Mouse (Mus musculus) heart, adult 9 months (tissue): Measurements from ENCODE around the gene Spic.
A peak's percentile ranks its signal among the peaks of the same experiment; 100 is the strongest.

Source experiments
- DNase-seq, 2 experiments: peaks; one replicate each; pipeline ENCODE4 v3.0.0; 2022; ENCODE audit warnings: low spot score in 2 of 2

Spic gene

DNA sequence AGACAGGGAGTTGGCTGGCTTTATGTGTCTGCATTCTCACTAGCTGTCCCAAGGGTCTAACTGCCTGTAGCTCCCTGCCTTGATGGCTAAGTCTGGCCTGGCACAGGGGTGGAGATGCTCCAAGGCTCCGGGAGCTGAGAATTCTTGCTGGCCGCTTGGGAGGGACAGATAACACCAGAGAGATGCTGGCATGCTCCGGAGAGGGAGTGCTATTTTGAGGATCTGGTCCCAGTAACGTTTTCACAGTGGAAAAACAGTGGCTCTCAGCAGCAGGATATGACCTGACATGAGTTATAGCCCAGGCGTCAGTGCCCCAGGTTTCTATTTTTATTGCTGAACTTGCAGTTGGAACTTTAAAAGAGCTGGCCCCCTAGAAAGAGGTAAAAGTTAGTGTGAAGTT, 39.4 kb downstream of the Spic start:
- peak; percentile 25 to 49 for DNase-seq

DNA sequence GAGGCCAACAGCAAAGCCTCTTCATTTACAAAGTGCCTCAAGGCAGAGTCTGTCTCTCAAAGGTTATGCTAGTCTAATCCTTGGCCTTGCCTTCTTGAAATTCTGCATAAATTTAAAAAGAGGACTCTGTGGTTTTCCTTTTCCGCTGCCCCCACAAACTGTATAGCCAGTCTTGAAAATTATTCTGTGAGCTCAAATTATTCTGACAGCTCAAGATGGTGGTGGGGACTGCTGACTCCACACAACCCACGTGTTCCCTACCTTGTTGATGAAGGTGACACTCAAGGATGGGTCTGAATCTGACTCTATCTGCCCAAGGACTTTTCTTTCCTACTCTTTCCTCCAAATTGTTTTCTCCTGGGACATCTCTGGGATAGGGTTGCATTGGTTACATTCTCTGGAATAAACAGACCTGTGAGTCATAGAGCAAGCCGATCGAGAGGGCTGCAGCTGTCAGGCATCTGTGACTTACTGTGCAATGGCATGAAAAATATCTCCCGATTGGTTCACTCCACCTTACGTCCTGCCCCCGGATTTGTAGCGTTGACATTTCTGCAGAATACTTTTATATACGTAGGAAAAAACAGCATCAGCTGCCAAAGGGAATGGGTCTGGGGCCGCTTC, 53.4 kb downstream of the Spic start:
- DNase-seq: no peak

DNA sequence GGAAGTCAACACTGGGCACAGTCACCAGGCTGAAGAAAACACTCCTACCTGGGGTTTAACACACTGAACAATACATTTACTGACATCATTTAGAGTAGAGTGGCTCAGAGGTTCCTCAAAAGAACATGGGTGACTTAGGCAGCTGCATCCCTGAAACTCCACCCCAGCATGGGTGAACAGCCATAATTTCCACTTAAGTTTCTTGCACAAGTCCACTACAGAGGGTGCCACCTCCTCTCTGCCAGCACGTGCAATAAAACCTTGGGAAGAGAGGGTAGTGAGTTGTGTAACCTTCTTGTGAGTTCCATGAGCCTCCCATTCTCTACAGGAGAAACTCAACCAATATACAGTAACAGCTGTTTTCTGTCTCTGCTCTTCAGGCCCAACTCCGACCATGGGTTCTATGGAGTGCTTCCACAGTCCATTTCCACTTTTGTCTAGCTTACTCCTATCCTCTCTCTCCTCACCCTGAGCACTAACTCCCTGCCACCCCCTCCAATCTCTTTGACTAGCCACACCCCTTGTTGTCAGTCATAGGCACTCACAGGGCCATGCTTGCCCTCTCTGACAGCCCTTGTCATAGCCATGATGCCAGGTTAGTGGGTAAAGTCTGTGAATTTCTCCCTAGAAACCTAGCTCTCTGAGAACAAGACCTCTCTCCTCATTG, 54.0 kb downstream of the Spic start:
- no peak for DNase-seq

DNA sequence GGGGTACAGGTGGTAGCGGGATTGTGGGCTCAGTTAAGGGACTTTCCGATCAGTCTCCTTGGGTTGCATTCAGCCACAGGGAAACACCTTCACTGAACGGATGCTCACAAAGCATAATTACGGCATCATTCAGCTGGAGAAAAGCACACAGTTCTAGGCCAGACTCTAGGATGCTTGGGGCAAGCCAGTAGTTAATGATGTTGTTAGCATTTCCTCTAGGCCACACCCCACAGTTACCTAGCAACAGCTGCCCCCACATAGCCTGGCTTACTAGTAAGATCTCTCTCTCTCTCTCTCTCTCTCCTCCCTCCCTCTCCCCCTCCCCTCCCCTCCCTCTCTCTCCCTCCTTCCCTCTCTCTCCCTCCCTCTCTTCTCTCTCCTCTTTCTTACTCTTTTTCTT, 57.8 kb downstream of the Spic start:
- DNase-seq: no peak

DNA sequence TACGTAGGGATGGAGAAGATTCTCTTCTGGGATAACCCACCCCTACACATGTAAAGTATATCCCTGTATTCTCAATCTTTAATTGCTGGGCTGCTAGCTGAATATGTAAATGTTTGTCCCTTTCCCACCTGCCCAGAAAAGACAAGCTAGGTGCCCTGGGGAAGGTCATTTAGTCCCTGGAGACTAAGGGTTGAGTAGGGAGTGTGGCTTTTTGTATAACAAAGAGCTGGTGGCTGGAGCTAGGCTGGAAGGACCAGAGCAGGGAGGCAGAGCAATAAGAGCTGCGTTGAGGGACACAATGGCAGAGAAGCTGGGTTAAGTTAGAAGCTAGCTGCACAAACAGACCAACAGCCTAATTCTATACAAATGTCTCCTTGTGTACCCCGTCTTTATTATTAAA, 58.6 kb downstream of the Spic start:
- DNase-seq: no peak
